Mouse (Mus musculus) layer of hippocampus, postnatal 25 days (tissue): ENCODE data around the gene Gm17359. TPM values are rescaled to one million over a fixed set of nuclear protein-coding genes. Genes with fewer than 3 reads are reported as not detected.

ENCODE experiments used
- DNase-seq, 2 experiments: peaks; one replicate each; pipeline ENCODE4 v3.0.0; 2022; ENCODE audit warnings: mixed read lengths in 2 of 2, low spot score in 1 of 2; ENCODE audit errors: extremely low spot score in 1 of 2
- total RNA-seq, 2 experiments: library from RNA; stranded (reverse); gene quantifications; 2 replicates each; pipeline ENCODE4 v1.2.3; 2021

The Gm17359 gene
- total RNA-seq, 2 experiments from 2014 or later = not detected

DNA sequence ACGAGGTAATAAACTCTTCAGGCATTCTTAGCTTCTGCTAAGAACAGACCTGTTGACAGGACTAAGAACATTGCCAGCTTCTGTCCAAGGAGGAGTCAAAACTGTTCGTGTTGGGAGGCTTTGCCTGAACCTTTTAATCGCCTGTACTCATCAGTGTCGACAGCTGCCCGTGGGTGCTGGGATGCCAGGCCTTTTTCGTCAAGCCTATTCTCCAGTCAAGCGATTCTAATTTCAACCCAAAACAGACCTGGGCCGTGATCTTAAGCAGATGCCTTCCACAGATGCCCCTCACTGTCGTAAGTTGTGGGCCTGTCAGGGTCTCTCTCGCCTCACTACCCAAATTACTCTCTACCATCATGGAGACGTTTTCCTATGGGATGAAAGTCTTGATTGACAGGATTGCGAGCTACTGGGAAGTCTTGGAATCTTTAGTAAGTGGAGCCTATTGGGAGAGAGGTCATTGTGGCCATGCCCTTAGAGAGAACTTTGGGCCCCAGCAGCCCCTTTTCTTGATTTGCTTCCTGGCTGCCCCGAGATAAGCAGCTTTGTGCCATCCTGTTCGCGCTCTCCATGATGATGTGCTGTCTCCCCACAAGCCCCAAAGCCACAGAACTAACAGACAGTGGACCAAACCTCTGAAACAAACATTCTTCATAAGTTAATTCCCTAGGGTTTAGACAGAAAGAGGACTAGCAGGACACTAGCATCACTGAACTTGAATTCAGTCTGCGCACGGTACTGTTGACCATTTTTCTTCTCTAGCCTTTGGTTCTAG is 6.7 kb downstream of the Gm17359 start:
- no peak for DNase-seq

DNA sequence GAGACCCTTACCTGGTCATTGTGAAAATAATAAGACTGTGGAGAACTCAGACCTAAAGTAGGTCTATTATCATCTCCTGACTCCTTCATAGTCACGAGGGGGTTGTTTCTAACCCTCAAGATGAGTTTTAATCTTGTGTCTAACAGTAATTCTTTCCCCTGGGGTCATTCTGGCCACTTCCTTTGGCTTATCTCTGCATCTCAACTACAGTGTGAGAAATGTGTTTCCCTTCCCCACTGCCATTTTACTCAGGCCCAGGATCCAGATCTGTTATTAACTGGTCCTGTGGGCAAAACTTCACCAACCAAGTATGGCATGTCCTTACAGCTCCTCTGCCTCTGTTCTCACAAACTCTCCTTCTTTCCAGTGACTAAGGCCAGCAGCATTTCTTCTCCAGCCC is 12.8 kb downstream of the Gm17359 start:
- DNase-seq = no peak

DNA sequence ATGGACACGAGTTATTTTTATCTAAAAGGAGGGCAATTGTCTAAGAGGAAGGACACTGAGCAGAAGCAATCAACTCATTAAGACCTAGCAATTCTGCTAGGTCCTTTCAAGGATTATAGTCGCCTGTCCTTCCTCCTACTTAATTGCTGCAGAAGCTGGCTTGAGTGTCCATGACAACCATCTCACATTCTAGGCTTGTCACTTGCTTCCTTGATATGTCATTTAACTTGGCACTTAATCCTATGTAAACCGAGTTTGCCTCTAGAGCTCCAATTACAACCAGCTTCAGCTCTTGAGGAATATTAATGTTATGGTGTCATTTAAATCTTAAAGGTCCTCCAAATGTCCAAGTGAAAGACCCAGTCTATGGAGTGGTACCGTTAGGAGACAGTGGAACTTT is 22.3 kb downstream of the Gm17359 start:
- no peak for DNase-seq

DNA sequence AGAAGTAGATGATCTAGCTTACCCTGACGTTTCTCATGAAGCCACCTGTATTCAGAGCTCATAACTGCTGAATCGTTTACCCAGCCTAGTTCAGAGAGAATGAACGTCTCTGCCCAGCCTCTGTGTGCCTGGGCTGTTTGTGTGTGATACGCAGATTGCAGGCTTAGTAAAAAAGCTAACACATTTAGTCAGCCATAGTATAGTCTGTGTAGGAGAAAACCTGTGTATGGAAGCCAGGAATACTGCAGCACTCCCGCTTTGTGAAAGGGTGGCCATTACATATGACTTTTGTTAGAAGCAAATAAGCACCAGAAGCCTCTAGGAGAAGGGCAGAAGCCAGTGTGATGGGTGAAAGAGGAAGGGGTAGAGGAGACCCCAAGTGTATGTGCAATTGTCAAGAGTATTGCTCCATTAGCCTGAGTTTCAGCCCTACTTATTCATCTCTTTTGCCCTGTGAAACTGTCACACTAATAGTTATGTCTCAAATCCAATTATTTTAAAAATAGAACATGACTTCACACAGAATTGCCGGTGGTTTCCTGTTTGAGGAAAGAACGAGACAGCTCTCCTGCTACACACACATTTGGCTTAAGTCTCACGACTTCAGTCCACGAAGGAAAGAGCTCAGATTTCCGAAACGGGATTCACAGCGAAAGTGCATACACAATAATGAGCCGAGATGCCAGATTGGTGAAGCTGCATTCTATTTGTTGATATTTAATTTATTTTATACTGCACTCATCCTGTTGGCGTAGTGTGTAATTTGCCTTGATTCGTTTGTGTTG is 24.0 kb downstream of the Gm17359 start:
- DNase-seq = no peak

DNA sequence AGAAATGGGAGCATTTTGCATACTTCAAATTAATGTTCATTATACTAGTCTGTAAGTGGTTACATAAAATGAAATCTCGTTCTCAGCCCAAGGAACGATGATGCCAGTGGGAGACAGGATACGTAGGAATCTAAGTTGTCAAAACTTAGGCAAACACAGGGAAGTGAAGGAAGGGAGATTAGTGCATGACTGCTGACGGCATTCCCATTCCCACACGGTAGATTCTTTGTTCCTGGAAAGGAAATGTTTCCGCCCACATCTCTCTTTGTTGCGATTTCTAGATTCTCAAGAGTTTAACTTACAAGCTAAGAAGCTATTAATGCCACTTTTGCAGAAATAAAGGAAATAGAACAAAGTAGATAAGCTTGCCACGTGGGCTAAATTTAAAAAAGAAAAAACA is 29.6 kb downstream of the Gm17359 start:
- no peak for DNase-seq

DNA sequence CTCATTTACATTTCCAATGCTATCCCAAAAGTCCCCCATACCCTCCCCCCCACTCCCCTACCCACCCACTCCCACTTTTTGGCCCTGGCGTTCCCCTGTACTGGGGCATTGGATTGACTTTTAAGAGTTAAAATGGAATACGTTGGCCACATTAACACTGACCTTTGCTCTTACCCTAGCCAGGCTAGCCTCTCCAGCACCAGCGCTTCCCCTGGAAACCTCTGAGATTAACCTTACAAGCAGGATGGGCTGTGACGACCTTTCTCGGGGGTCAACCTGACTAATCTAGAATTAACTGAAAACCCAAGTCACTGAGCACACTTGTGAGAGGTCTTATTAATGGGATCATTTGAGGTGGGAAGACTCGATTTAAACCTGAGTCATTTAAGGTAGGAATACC is 31.8 kb downstream of the Gm17359 start:
- no peak for DNase-seq

DNA sequence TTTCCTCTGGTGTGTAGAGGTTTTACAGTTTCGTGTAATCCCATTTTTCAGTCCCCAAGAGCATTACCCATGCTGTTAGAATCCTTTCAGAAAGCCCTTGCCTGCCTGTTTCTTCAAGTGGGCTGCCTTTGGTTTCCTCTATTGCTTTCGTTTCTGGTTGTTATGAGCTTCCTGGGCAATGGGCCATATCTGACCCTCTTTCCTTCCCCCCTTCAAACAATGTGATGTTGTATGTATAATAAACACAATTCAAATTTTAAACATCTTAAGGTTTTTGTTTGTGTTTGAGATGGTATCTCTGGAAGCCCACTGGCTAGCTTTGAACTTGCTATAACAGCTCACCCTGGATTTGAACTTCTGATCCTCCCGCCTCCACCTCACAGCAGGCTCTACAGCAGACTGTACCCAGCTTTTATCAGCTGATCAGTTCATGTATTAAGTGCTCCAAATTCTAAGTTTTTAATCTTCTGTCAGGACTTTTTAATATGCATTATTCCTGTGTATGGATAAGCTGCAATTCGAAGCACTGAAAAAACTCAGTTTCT is 34.0 kb downstream of the Gm17359 start:
- DNase-seq = no peak

DNA sequence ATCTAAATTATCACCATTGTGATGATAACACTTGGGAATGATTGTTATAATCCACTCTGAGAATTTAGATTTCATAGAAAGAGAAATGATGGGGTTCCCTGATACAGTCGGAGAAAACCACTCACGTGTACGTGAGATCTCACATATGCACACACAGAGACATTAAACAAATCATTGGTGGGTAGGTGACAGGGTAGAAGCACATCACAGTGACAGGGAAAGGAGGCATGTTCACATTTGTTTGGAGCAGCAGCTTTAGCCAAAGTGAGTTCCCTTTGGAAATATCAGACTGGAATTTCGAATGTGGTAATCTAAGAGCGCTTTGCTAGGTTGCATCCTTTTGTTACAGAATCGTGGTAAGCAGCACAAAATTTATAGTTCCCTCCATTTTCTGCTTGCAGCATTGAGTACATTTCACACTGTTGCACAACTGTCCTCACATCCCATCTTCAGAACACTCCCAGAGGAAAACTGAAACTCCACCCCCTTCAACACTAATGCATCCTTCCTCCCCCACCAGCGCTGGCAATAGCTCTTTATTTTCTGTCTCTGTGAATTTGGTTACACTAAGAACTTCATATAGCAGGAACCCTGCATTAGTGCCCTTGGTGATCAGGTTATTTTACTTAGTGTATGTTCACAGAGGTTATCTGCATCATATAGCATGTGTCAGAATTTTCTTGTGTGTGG is 35.2 kb downstream of the Gm17359 start:
- no peak for DNase-seq

DNA sequence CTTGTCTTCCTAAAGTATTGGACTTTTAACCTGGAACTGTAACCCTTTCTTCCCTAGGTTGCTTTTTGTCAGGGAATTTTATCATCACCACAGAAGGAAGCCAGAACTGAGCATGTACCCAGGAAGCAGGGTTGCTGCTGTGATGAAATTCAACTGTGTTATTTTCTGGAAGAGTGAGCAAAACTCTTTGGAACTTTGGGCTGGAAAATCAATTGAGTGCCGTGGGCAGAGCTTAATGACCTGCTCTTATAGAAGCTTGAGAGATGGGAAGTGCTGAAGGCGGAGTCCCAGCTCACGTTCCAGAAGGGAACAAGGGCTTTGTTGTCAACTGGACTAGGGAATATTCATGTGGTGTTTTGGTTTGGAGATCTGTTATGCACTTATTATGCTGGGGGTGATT is 37.5 kb downstream of the Gm17359 start:
- no peak for DNase-seq

DNA sequence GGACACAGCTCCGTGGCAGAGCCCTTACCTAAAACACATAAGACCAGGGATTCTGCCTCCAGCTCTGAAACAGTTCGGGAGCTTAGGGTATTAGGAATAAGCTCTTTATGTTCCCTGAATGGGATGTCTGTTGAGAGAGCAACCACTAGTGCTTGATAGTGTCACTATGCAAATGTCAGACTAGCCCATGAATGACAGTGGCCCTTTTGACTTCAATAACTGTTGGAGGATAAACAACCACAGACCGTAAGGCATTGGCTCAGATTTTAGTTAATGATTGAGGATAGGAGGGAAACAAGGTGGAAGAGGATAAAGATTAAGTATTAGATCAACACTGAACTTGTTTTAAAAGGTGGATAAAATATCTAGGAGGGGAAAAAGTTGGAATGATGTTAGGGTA is 41.6 kb downstream of the Gm17359 start:
- no peak for DNase-seq

DNA sequence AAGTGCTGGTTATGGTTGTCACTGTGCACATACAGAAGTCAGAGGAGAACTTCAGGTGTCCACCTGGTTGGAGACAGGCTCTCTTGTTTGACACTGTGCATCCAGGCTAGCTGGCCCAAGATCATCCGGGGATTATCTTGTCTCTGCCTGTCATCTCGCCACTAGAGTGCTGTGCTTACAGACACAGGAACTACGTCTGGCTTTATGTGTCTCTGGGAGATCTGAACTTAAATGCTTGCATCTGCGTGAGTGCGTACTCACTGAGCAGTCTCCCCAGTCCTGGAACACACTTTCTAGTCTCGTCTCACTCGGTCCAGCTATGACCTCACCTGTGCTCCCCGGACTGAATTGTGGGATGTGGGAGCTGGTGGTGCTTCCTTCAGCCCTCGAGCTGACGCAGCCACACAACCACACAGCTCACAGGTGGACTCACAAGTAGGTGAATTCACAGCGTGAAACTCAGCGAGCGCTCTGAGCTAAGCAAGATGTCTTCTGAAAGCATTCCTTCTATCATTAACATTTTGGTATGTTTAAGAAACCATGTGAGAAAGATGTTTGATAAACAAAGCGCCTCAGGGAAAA is 42.9 kb downstream of the Gm17359 start:
- DNase-seq = no peak

DNA sequence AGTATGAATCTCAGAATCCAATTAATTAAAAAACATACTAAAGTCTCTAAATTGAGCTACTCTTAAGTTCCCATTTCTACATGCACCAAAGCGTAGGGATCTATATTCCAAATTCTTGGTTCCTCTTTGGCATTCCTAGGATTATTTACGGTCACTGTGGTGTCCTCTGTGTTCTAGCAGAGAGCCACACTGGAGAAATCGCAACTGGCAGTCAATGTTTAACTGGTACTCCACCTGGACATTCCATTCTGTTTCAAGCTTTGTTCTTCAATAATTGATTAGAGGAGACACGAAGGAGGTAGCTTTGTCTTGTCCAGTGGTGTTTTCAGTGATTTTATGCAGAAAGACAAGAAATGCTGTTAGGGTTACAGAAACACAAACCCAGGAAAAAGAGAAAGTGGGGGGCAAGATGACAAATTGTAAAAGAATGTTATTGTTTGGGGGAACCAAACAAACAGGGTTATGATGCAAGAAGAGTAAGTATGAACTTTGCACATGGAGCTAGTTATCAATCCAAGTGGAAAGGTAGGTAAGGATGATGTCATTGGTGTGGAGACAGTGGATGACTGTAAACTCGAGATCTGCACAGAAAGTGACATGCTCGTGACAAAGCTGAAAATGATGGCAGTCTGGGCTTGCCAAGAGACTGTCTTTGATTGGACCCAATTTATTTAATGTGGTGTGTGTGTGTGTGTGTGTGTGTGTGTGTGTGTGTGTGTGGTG is 43.6 kb downstream of the Gm17359 start:
- DNase-seq = no peak

DNA sequence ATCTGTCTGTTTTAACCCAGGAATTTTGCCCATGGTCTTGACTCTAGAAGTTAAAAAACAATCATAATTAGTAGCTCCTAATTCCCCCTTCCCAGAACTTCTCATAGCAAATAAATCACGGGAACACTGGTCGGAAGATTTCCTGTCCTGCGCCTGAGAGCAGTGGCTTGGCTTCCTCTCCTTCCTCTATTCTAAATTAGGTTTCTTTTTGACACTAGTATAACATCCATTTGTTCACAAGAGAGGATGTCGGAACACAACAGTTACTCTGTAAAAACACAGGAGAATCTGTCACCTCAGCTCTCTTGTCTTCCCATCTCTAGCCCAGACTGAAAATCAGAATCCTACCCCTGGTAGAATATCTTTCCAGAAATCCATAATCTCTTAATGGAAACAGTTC is 44.9 kb downstream of the Gm17359 start:
- DNase-seq = no peak

DNA sequence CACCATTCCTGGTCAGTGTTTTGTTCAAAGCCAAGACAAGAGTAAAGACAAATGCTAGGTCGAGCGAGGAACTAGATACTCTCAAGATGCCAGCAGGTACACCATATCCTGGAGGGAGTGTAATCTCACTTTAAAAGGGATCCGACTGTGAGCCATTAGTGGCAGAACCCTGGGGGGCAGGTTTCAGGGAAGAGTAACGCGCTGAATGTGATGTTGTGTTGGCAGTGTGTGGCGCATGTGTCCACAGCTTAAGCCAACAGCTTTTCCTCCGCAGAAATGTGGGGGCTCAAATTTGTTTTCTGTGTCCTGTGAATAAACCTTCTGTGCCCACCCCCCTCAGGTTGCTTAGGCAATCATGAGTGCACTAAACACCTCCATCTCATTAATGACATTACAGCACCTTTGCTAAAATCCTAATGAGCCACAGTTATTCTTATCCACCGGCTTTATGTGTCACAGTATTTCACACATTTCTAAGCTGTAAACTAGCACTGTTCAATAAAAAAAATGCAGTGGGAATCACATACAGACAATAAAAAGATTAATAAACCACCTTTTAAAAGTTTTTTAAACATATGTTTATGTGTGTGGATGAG is 49.1 kb downstream of the Gm17359 start:
- no peak for DNase-seq

DNA sequence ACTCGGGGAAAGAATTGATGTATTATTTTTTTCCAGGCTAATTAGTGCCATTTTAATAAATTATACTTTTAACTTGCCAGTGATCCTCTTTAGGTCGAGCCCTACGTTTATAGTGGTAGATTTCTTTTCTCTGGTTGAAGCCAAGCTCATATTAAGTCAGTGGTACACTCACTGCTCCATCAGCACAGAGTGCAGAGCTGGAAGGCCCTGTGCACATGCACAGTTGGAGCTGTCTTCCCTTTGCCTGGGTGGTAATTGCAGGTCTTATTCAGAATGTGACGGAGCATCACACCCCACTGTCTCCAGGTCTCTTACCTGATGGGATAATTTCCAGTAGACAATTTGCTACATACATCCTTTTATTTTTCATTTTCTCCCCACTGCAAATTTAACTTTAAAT is 52.6 kb downstream of the Gm17359 start:
- DNase-seq = no peak

DNA sequence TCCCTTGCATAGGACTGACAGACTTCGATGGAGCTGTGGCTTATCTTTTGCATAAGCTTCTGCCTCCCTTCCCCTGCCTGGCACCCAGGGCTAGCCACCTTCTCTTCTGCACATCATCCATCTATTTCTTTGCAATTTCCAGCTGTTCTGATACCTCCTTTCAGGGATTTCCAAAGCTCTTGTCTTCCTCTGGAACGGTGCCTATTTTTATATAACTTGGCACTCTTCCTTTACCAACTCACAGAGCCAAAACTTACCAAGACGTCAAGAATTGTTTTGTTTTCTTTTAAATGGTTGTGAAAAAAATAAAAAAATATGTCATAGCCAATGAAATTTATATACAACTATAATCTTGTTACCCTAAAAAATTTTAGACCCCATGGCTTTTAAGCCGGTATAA is 64.1 kb downstream of the Gm17359 start:
- DNase-seq = no peak

DNA sequence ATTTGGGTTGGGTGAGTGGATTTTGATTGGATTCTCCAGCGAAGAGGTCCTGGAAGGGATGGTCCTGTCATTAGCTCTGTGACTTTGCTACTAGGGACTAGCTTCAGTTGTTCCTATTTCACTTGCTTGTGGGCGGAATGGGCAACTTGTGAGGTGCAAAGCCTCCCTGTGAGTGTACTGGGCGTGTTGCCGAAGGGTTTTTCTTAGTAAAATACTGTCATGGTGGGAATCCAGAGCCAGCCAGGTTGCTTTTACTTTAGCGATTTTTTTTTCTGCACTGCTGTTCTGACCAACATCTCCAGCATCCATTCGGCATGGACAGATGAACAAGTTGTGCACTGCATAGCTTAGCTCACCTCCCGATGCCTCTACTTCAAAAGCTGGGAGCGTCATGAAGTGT is 65.6 kb downstream of the Gm17359 start:
- DNase-seq = no peak

DNA sequence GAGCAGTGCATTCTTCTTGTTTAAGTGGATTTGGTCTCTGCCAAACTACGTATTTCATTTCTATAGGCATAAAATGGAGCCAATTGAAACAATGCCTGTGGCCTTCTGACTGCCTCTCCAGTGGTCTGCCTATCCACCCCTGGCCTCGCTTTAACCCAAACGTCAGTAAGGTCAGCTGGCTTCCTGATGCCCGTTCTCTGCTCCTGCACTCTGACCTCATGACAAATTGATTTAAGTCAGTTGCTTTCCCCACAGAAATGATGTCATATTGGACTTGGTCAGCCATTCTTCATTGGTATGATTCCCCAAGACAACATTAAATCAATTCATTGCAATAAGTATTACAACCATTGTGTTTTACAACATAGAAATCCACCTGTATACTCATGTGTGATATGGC is 72.1 kb downstream of the Gm17359 start:
- no peak for DNase-seq

DNA sequence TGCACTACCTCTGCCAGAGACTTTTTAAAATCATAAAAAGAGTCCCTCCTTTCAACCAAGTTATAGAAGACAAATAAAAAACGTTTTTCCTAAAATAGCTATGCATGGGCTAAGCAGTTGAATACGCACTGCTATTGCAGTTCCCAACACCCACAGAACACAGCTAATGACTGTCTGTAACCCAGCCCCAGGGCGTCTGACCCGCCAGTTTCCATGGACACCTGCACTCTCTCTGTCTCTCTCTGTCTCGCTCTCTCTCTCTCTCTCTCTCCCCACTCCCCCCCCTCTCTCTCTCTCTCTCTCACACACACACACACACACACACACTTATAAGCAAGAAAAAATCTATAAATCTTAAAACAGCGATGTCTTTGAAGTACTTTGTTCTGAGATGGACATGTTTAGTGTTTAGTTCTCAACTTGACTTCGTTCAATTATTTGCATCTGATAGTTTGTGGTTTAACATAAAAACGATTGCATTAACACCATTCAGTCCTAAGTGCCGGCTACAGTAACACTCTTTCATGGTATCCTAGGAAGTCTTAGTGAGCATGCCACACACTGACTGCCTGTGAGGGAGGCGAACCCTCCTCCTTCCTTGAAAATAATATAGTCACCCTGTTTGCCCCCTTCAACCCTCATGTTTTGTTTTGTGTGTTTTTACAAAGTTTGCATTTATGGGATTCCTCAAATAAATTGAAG is 73.6 kb downstream of the Gm17359 start:
- no peak for DNase-seq
